Mouse (Mus musculus): ENCODE measurements around the gene Gm44973.

- no peak for TF ChIP-seq CTCF (IDR thresholded peaks at IDR 0.05; ENCODE audit: low read depth)
- no peak for TF ChIP-seq EP300 (optimal IDR thresholded peaks at IDR 0.05)
Observed at GRCm38 (mm10) chr7:5080010-5080751, 64.9 kb downstream of the Gm44973 start, which contains the start of gene Epn1.
